Mouse (Mus musculus) E14TG2a.4 (cell line): Measurements from ENCODE around the gene Trap1.
A peak's percentile ranks its signal among the peaks of the same experiment; 100 is the strongest.
"Not testable (repeated sequence)": the region's sequence is repeated elsewhere in the genome, so short reads cannot be mapped to it uniquely, and the experiment has no call there.

Experiments used
- H3K27me3 ChIP-seq: 2 replicates; pipeline ENCODE4 v1.6.1; 2014; ENCODE audit warnings: low read length, control low read depth; ENCODE audit not compliant: insufficient read depth
- H3K36me3 ChIP-seq: 2 replicates; pipeline ENCODE4 v1.6.1; 2014; ENCODE audit warnings: low read length, control low read depth; ENCODE audit not compliant: insufficient read depth
- H3K4me1 ChIP-seq: replicated peaks from 2 replicates; pipeline ENCODE4 v1.6.1; 2014; ENCODE audit warnings: low read depth, low read length, control low read depth
- H3K4me3 ChIP-seq: replicated peaks from 2 replicates; pipeline ENCODE4 v1.5.1; 2014; ENCODE audit warnings: mild to moderate bottlenecking, low read length
- H3K9me3 ChIP-seq: 2 replicates; pipeline ENCODE4 v1.6.1; 2014; ENCODE audit warnings: low read length, control low read depth
- CTCF ChIP-seq: conservative IDR thresholded peaks from 2 replicates; pipeline ENCODE4 v1.5.1; 2014; ENCODE audit warnings: low read length
- NANOG ChIP-seq: IDR thresholded peaks from 2 replicates; pipeline ENCODE4 v1.6.1; 2014; ENCODE audit warnings: borderline replicate concordance, low read length, mixed read lengths
- POU5F1 ChIP-seq: IDR thresholded peaks from 2 replicates; pipeline ENCODE4 v1.6.1; 2014; ENCODE audit warnings: low read length, borderline replicate concordance

Gene Trap1

DNA sequence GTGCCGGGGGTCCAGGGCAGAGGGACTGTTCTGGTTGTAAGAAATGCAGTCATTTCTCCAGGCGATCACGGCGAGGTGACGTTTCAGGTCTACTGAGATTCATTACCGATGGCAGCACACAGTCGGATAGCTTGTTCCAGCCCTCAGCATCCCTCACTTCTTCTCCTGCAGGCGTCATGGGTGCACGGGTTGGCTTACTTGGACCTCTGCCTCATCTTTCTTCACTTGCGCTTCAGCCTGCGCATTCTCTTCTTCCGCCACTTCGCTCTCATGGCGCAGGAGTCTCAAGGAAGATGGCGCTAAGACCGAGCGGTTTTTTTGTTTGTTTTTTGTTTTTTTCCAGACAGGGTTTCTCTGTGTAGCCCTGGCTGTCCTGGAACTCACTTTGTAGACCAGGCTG, 60.8 kb downstream of the Trap1 start:
- TF ChIP-seq CTCF, result 0 out of 2 replicates have a peak, but pooled peaks have one; percentile 12
- H3K27me3 ChIP-seq, H3K4me3 ChIP-seq, H3K36me3 ChIP-seq: not testable (repeated sequence)
- Histone ChIP-seq H3K9me3 (peaks cover 20% of the 10 kb centered on the region), H3K4me1 (peaks cover 34% of the 10 kb centered on the region)

DNA sequence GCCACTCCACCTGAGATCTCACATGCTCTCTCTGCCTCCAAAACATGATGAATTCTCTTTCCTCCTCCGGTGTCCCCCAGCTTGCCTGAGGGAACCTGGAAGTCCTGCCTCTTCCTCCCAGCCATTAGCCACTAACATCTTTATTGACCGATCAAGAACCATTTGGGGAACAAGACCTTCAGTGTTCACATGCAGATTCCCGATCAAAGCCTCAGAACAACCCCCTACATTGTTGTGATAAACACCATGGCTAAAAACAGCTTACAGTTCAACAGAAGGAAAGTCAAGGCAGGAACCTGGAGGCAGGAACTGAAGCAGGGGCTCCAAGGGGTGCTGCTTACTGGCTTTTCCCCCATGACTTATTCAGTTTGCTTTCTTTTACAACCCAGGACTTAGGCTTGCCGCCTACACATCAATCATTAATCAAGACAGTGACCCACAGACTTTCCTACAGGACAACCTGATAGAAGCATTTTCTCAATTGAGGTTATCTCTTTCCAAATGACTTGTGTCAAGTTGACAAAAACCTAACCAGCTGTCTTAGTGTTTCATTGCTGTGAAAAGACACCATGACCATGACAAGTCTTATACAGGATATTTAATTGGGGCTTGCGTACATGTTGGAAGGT, 63.5 kb downstream of the Trap1 start:
- H3K27me3 ChIP-seq, result no peaks in the 10 kb centered on the region
- H3K36me3 ChIP-seq, result no peaks in the 10 kb centered on the region
- H3K4me1 ChIP-seq, result peaks cover 26% of the 10 kb centered on the region
- H3K4me3 ChIP-seq, result no peak overlapping the region
- TF ChIP-seq POU5F1, result no peak
- TF ChIP-seq NANOG, result peak; percentile 94
- H3K9me3 ChIP-seq, result peaks cover 29% of the 10 kb centered on the region

DNA sequence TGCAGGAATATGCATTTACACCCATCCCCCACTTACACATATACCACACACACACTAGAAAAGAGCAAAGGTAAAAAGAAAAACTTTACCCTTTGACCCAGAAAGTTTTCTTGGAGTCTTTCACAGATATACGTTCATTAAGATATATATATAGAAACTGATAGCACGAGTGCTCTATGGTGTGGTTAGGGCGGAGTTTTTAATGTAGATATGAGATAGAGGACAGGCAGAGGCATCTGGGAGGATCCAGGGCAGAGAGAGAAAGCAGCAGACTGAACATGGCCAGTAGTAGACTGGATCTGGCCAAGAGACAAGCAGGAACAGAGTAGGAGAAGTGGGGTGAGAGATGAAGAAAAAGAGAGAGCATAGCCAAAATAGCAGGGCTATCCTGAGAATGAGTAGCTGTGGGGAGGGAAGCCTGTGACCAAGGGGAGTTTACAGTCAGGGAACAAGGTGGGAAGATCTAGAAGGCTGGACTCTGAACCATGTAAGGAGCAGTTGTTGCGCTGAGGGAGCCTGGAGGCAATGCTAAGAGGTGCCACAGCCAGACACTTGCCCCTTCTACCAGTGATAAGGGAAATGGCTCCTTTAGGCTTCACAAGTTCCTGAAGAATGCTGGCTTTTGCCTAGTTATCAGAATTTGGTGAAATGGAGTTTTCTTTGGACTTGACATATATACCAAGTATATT, 64.6 kb downstream of the Trap1 start:
- TF ChIP-seq CTCF, result no peak
- TF ChIP-seq POU5F1, result no peak
- no peak for TF ChIP-seq NANOG
- Histone ChIP-seq H3K9me3 (peaks cover 36% of the 10 kb centered on the region), H3K27me3 (no peaks in the 10 kb centered on the region), H3K4me3 (no peak overlapping the region), H3K4me1 (peaks cover 26% of the 10 kb centered on the region), H3K36me3 (no peaks in the 10 kb centered on the region)

DNA sequence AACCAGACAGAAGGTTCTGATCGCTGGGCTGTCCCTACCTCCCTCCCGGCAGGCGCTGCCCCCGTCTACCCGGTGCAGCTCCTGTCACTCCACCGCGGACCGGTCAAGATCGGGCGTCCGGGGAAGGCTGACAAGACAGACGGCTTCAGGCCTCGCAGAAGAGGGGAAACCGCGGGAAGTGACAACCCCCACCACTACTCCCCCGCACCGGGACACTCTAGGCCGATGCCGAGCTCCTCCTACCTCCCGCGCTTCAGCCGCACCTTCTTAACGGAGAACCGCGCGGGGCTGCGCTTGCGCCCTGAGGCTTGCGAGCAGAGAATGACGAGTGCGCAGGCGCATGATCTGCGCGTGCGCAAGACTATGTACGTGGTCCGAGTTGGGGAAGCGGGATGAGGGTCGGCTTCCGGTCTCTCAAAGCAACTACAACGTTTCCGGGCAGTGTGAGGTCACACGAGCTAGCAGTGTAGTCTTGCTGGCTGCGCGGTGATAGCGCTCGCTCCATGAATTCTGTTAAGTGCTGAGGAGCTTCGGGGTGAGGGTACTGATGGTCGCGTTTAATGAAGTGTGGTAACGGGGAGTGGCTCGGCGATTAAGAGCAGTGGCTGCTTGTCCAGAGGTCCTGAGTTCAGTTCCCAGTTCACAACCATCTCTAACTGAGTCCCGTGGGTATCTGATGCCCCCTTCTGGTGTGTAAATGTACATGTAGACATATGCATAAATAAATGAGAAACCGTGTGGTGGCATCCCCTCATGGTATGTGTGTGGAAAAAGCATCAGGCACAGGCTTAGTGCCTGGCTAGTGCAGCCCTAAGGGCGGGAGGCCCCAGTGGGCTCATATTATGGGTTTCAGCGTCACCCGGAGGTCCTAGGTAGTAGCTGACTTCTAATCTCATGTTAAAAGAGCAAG, 73.9 kb downstream of the Trap1 start, which contains the start of gene Slx4:
Gene Slx4 (minus strand): TSS at position 282 of the 910 bp plus-strand sequence.
- Histone ChIP-seq H3K4me1 (peaks cover 43% of the 10 kb centered on the region), H3K27me3 (no peaks in the 10 kb centered on the region), H3K36me3 (peaks cover 33% of the 10 kb centered on the region), H3K9me3 (peaks cover 12% of the 10 kb centered on the region), H3K4me3 (peak within 1 kb of the TSS; percentile 100)
- TF ChIP-seq CTCF (0 out of 2 replicates have a peak, but pooled peaks have one; percentile 19), NANOG (no peak), POU5F1 (no peak)
